Mouse (Mus musculus) limb, embryonic 12.5 days (tissue): ENCODE measurements around the gene Ptpn6. TPM values are rescaled to one million over a fixed set of nuclear protein-coding genes. Genes with fewer than 3 reads are reported as not detected.

Source experiments
- ATAC-seq: fragments of 200-750 bp; cut with Nextera tagmentation; 2 replicates; pipeline ENCODE4 v1.8.0; 2017; ENCODE audit warnings: low read depth, moderate TSS enrichment; ENCODE audit not compliant: insufficient number of reproducible peaks, insufficient read depth, low FRiP score, low TSS enrichment
- H3K27ac ChIP-seq: fragments of 300-500 bp; sonication (generic); 2 replicates; pipeline ENCODE4 v1.5.1; 2016; ENCODE audit warnings: mild to moderate bottlenecking, moderate library complexity
- H3K27me3 ChIP-seq: fragments of 300-500 bp; sonication (generic); 2 replicates; pipeline ENCODE4 v1.6.1; 2016; ENCODE audit warnings: mild to moderate bottlenecking, moderate library complexity
- H3K36me3 ChIP-seq: fragments of 300-500 bp; sonication (generic); 2 replicates; pipeline ENCODE4 v1.6.1; 2016; ENCODE audit warnings: mild to moderate bottlenecking, moderate library complexity
- H3K4me1 ChIP-seq: fragments of 300-500 bp; sonication (generic); replicated peaks from 2 replicates; pipeline ENCODE4 v1.6.1; 2016
- H3K4me2 ChIP-seq: fragments of 300-500 bp; sonication (generic); 2 replicates; pipeline ENCODE4 v1.6.1; 2016; ENCODE audit warnings: mild to moderate bottlenecking, moderate library complexity
- H3K4me3 ChIP-seq: fragments of 300-500 bp; sonication (generic); replicated peaks from 2 replicates; pipeline ENCODE4 v1.5.1; 2016; ENCODE audit warnings: mild to moderate bottlenecking
- H3K9ac ChIP-seq: fragments of 300-500 bp; sonication (generic); replicated peaks from 2 replicates; pipeline ENCODE4 v1.6.1; 2016; ENCODE audit warnings: mild to moderate bottlenecking, moderate library complexity
- H3K9me3 ChIP-seq: fragments of 300-500 bp; sonication (generic); 2 replicates; pipeline ENCODE4 v1.6.1; 2016; ENCODE audit warnings: mild to moderate bottlenecking, moderate library complexity
- WGBS: fragments of 180-500 bp; shearing (Covaris S2); methylation state at CpG from one replicate; pipeline ENCODE4 v1.1.7; 2016; 5-methylcytosine and 5-hydroxymethylcytosine counted together
- polyA plus RNA-seq: library from polyadenylated mRNA; unstranded; fragments of >200 nt; fragmentation: Nextera tagmentation; extraction: Ambion mirVana; gene quantifications from 2 replicates; pipeline ENCODE4 v1.2.1, GENCODE M21; 2016

Gene Ptpn6
- polyA plus RNA-seq, 1 experiment from 2014 or later: 6.0 TPM

DNA sequence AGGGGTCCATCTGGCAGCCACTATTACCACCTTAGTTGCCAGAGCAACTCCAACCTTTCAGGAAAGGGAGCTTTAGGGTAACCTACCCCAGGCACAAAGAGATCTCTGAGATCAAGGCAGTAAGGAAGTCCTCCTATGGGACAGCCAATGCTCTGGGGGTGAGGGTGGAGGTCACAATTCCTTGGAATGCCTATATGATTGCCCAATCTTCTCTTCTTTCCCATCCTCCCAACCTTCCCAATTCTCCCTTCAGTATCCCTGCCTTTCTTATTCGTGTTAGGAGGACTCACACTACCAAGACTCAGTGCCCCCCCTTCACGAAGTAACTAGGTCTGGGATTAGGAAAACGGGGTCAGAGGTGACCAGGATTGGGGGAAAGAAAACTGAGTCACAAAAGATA, 16.8 kb upstream of the Ptpn6 start:
- 0% methylated on average over 3 of the region's 3 CpGs for WGBS
- H3K27ac ChIP-seq: peak overlapping the region; percentile 99
- H3K4me3 ChIP-seq: peak overlapping the region; percentile 89
- no peak for ATAC-seq
- peak overlapping the region; percentile 87 for H3K4me2 ChIP-seq
- H3K9me3 ChIP-seq: no peaks in the 10 kb centered on the region
- H3K27me3 ChIP-seq: peaks cover 5% of the 10 kb centered on the region
- H3K36me3 ChIP-seq: peaks cover 9% of the 10 kb centered on the region; the same call in 1 of the 2 replicates
- peaks cover 50% of the 10 kb centered on the region for H3K4me1 ChIP-seq
- H3K9ac ChIP-seq: peak overlapping the region; percentile 96

DNA sequence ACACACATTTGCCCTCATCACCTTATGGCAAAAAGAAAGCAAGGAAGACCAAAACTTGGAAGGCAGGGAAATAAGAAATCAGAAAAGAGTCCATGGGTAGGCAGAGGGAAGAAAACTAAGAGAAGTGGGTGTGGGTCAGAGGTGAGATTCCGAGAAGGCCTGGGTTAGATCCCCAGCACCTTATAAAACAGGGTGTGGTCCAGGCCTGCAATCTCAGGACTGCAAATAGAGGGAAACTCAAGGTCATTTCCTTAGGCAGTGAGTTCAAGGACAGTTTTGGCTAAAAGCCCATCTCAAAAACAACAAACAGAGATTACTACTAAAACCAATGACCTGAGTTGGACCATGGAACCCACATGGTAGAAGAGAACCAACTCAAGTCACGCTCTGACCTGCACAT, 15.3 kb upstream of the Ptpn6 start:
- WGBS: 84% methylated on average over 2 of the region's 2 CpGs
- Histone ChIP-seq H3K9me3 (no peaks in the 10 kb centered on the region), H3K9ac (no peak overlapping the region), H3K36me3 (peaks cover 20% of the 10 kb centered on the region), H3K27me3 (no peaks in the 10 kb centered on the region), H3K4me3 (no peak overlapping the region), H3K4me1 (peaks cover 42% of the 10 kb centered on the region), H3K4me2 (peak overlapping the region; percentile 87), H3K27ac (no peak overlapping the region)
- no peak for ATAC-seq

DNA sequence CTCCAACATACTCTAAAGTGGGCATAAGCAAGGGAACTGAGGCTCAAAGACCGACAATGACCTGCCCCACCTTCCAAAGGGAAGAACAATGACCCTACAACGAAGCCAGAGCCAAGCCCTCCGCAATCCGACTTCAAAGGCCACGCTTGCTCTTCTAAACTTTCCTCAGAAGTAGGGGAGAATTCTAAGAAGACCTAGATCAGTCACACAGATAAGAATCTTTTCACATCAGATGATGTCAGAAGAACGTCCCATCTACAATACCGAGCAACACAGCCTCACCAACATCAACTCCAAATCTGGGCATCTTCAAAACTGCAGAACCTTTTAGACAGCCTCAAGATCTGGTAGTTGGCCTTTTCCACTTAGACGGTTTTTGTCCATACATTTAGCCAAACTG, 11.9 kb upstream of the Ptpn6 start:
- H3K4me3 ChIP-seq: no peak overlapping the region
- WGBS: 81% methylated on average over 8 of the region's 8 CpGs
- no peaks in the 10 kb centered on the region for H3K27me3 ChIP-seq
- no peak for ATAC-seq
- no peak overlapping the region for H3K4me2 ChIP-seq
- H3K36me3 ChIP-seq: peaks cover 49% of the 10 kb centered on the region
- peaks cover 37% of the 10 kb centered on the region for H3K4me1 ChIP-seq
- no peak overlapping the region for H3K27ac ChIP-seq
- no peak overlapping the region for H3K9ac ChIP-seq
- H3K9me3 ChIP-seq: no peaks in the 10 kb centered on the region

DNA sequence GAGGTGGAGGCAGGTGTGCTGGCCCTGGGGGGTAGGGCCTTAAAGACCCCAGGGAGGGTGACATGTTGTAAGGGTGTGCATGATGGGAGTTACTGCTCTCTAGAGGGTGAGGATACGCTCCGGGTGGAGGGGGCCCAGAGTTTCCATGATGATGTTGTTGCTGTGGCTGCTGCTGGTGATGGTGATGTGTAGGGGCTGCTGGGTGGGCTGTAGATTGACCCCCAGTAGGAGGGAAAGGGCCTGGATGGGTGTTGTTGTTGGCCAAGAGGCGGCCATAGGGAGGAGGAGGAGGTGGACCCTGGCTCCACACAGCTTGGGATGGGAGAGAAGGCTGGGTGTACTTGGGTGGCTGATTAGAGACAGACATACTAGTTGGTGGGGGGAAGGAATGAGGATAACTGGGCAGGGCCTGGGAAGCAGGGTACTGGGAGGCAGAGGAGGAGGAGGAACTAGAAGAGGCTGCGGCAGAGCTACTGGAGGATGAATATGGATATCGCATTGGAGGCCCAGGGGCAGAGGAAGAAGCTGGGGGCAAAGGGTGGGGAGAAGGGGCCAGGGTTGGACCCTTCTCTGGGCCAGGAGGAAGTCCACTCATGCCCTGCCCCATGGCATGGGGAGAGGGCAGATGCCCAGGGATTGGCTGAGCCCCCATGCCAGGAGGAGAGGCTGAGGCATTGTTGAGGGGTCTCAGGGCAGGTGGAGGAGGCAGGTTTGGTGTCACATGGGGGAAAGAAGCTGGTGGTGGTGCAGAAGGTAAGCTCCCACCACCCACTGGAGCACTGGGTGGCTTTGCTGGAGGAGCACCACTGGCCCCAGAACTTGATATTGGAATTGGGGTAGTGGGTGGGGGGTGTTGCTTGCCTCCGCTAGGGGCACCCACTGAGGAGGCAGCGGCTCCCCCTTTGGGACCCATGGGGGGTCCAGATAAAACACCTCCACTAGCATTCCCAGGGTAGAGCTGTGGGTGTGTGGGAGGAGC, 8.4 kb upstream of the Ptpn6 start:
- no peaks in the 10 kb centered on the region for H3K9me3 ChIP-seq
- peaks cover 70% of the 10 kb centered on the region for H3K36me3 ChIP-seq
- H3K4me1 ChIP-seq: peaks cover 25% of the 10 kb centered on the region
- peak overlapping the region; percentile 23; the same call in 1 of the 2 replicates for H3K9ac ChIP-seq
- H3K4me2 ChIP-seq: peak overlapping the region; percentile 89
- no peak for ATAC-seq
- H3K27me3 ChIP-seq: no peaks in the 10 kb centered on the region
- H3K4me3 ChIP-seq: peak overlapping the region; percentile 47
- WGBS: 90% methylated on average over 7 of the region's 7 CpGs
- peak overlapping the region; percentile 93; the same call in 1 of the 2 replicates for H3K27ac ChIP-seq

DNA sequence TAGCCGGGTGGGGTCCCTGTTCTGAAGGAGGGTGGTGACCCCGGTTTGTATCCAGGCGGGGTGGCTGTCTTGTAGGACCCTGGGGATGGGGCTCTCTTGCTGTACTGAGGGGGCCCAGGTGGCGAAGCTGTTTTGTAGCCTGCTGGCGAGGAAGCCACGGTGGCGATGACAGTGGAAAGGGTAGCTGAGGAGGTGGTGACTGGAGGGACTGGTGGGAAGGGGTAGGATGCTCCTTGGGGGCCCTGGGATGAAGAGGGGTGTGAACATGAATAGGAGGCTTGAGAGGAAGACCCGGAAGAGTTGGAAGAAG, 7.7 kb upstream of the Ptpn6 start:
- H3K4me3 ChIP-seq: peak overlapping the region; percentile 47
- H3K36me3 ChIP-seq: peaks cover 70% of the 10 kb centered on the region
- WGBS: 12% methylated on average over 8 of the region's 8 CpGs

DNA sequence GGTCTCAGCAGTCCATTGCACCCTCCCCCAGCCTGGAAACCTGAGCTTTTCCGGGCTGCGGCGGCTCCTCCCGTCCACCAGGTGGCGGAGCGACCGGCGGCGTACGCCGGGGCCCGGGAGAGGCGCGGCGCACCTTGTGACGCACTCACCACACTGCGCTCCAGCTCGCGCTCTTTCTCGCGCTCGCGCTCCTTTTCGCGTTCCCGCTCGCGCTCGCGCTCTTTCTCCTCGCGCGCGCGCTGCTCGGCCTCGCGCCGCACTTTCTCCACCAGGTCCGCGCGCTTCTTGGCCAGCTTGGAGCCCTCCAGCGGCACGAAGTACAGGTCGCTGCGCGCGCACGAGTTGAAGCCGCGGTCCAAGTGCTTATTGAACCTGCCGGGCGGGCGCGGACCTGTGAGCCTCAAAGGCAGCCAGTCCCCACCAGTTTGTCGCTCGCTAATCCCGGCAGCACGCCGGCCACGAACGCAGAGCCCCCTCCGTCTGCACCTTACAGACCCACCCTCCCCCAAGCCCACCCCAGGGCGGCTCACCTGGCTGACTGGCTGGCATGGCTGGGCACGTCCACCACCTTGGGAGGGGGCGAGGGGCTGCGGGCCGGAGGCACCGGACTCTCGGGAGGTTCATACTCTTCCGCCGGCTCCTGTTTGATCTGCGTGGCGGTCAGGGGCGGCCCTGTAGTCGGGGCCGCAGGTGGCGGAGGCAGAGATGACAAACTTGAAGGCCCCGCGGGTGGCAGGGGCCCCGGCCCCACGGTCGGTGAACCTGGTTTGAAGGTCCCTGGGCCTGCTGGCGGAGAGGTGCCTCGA, 7.2 kb upstream of the Ptpn6 start:
- H3K9ac ChIP-seq: peak overlapping the region; percentile 80
- peaks cover 70% of the 10 kb centered on the region for H3K36me3 ChIP-seq
- WGBS: under 1% methylated on average over 85 of the region's 85 CpGs
- no peaks in the 10 kb centered on the region for H3K27me3 ChIP-seq
- H3K9me3 ChIP-seq: no peaks in the 10 kb centered on the region
- peak; percentile 82 for ATAC-seq
- H3K4me2 ChIP-seq: peak overlapping the region; percentile 89
- H3K27ac ChIP-seq: peak overlapping the region; percentile 93
- peak overlapping the region; percentile 47 for H3K4me3 ChIP-seq
- peaks cover 30% of the 10 kb centered on the region for H3K4me1 ChIP-seq

More for the DNA sequence above, 7.7 kb upstream of the Ptpn6 start:
- peak overlapping the region; percentile 89 for H3K4me2 ChIP-seq
- peak overlapping the region; percentile 80 for H3K9ac ChIP-seq
- H3K9me3 ChIP-seq: no peaks in the 10 kb centered on the region
- H3K4me1 ChIP-seq: peaks cover 30% of the 10 kb centered on the region
- H3K27me3 ChIP-seq: no peaks in the 10 kb centered on the region
- ATAC-seq: peak; percentile 9
- peak overlapping the region; percentile 93 for H3K27ac ChIP-seq

DNA sequence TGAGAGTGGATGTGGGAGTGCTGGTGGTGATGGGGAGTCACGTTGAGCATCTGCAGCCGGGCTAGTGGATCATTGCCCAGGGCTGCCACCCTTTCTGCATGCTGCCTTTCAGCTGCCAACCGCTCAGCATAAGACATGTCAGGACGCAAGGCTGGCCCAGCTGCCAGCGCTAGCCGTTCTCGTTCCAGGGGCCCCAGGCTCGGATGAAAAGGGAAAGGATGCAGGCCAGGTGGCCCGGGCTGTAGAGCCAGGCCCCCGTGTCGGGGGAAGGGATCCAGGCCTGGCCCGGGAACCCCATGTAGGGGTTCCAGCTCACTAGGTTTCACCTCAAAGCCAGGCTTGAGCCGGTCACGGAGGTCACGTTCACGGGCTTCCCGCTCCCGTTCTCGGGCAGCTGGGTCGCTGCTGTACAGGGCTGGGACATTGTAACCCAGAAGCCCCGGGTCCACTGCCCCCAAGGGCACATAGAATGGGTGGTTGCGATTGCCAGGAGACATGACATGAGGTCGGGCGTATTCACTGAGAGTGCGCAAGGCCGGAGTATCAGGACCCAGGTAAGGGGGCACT, 6.3 kb upstream of the Ptpn6 start:
- Histone ChIP-seq H3K9ac (peak overlapping the region; percentile 50; the same call in 1 of the 2 replicates), H3K27ac (peak overlapping the region; percentile 93), H3K36me3 (peaks cover 68% of the 10 kb centered on the region), H3K4me2 (peak overlapping the region; percentile 89), H3K4me3 (peak overlapping the region; percentile 47), H3K27me3 (no peaks in the 10 kb centered on the region), H3K9me3 (no peaks in the 10 kb centered on the region), H3K4me1 (peaks cover 31% of the 10 kb centered on the region)
- no peak for ATAC-seq
- 72% methylated on average over 26 of the region's 26 CpGs for WGBS

DNA sequence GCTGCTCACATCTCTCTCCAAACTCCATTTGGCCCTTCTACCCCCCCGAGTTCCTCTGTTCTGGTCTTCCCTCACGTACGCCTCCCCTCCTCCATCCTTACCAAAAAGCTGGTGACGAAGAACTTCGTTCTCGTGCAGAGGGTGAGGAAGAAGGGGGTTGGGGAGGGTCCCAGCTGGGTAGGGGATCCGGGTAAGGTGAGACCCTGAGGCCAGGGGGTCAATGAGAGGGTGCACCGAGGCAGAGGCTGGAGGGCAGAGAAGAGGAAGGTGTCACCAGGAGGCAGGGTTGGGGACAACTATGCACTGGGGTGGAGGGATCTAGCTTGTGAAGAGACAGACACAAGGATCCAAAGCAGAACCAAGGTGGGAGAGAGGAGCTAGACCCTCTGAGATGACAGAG, 5.1 kb upstream of the Ptpn6 start:
- no peak for ATAC-seq
- H3K9me3 ChIP-seq: no peaks in the 10 kb centered on the region
- no peak overlapping the region for H3K4me3 ChIP-seq
- no peak overlapping the region for H3K9ac ChIP-seq
- H3K4me1 ChIP-seq: peaks cover 43% of the 10 kb centered on the region
- H3K4me2 ChIP-seq: no peak overlapping the region
- WGBS: 89% methylated on average over 8 of the region's 8 CpGs
- H3K36me3 ChIP-seq: peaks cover 63% of the 10 kb centered on the region
- no peaks in the 10 kb centered on the region for H3K27me3 ChIP-seq
- no peak overlapping the region for H3K27ac ChIP-seq

DNA sequence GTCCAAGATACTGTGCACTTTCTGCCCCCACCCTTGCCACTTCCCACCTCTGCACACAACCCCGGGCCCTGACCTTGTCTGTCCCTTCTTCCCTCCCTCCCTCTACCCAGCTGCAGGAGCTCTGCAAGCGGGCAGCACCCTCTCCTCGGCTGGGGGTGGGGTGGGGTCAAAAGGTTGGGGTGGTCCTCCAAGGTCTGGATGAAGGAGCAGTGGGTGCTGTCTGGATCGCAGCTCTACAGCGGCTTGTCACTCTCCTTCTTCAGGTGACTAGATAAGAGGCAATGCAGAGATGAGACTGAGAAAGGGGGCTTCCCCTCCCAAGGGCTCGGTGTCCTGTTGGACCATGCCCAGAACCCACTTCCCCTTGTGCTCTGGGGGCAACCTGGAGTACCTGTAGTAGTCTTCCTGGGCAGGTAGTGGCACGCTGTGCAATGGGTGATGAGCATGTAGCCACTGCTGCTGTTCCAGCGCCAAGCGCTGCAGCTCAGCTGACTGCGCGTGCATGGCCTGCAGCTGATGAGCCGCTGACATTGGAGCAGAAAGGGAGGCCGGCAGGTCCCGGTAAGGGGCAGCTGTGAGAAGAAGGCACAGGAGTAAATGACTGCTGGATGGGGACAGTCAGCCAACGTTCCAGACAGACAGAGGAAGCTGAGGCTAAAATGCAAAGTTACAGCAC, 4.5 kb upstream of the Ptpn6 start:
- H3K27ac ChIP-seq: peak overlapping the region; percentile 7; the same call in 1 of the 2 replicates
- H3K4me3 ChIP-seq: no peak overlapping the region
- H3K4me2 ChIP-seq: no peak overlapping the region
- peaks cover 48% of the 10 kb centered on the region for H3K4me1 ChIP-seq
- peaks cover 58% of the 10 kb centered on the region for H3K36me3 ChIP-seq
- no peaks in the 10 kb centered on the region for H3K9me3 ChIP-seq
- no peak for ATAC-seq
- 89% methylated on average over 15 of the region's 15 CpGs for WGBS
- H3K27me3 ChIP-seq: no peaks in the 10 kb centered on the region
- no peak overlapping the region for H3K9ac ChIP-seq

DNA sequence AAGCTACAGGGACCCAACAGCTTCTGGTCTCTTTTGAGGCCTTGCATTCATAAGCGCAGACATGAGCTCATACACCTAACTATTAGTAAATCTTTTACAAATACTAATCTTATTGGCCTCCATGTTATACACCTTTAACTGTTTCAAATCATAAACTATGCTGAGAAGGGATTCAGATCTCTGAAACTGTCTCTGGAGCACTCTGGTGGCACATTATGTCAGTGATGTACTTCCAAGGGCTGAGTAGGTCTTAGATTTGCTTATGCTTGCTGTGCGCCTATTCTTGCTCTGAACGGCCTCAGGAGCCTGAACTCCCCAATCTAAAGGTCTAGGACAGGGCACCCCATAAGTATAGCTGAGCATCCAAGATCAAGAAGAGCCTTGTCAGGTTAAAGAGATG, 3.3 kb upstream of the Ptpn6 start:
- Histone ChIP-seq H3K4me2 (peak overlapping the region; percentile 73), H3K9me3 (no peaks in the 10 kb centered on the region), H3K27ac (peak overlapping the region; percentile 100), H3K36me3 (peaks cover 46% of the 10 kb centered on the region), H3K27me3 (no peaks in the 10 kb centered on the region), H3K4me1 (peaks cover 43% of the 10 kb centered on the region), H3K9ac (no peak overlapping the region; the same call in 1 of the 2 replicates), H3K4me3 (peak overlapping the region; percentile 57)
- 70% methylated on average over 3 of the region's 3 CpGs for WGBS
- no peak for ATAC-seq
